Mouse (Mus musculus) intestine, embryonic 16.5 days (tissue): ENCODE data around the gene Ccdc136. TPM values are rescaled to one million over a fixed set of nuclear protein-coding genes. Genes with fewer than 3 reads are reported as not detected.
A peak's percentile ranks its signal among the peaks of the same experiment; 100 is the strongest.

ENCODE experiments used
- ATAC-seq: fragments of 200-750 bp; cut with Nextera tagmentation; 2 replicates; pipeline ENCODE4 v1.8.0; 2017; ENCODE audit warnings: moderate TSS enrichment, moderate library complexity
- H3K27ac ChIP-seq: fragments of 300-500 bp; sonication (generic); 2 replicates; pipeline ENCODE4 v1.5.1; 2014; ENCODE audit warnings: mild to moderate bottlenecking, low read length
- H3K27me3 ChIP-seq: fragments of 300-500 bp; sonication (generic); replicated peaks from 2 replicates; pipeline ENCODE4 v1.6.1; 2014; ENCODE audit warnings: low read length, control low read depth, mixed read lengths; ENCODE audit not compliant: control insufficient read depth, insufficient read depth
- H3K36me3 ChIP-seq: fragments of 300-500 bp; sonication (generic); 2 replicates; pipeline ENCODE4 v1.6.1; 2014; ENCODE audit warnings: low read length, control low read depth; ENCODE audit not compliant: control insufficient read depth, insufficient read depth
- H3K4me1 ChIP-seq: fragments of 300-500 bp; sonication (generic); 2 replicates; pipeline ENCODE4 v1.6.1; 2014; ENCODE audit warnings: low read length, control low read depth, mixed read lengths; ENCODE audit not compliant: control insufficient read depth, insufficient read depth
- H3K4me2 ChIP-seq: fragments of 300-500 bp; sonication (generic); 2 replicates; pipeline ENCODE4 v1.6.1; 2014; ENCODE audit warnings: low read depth, low read length, control low read depth
- H3K4me3 ChIP-seq: fragments of 300-500 bp; sonication (generic); 2 replicates; pipeline ENCODE4 v1.5.1; 2014; ENCODE audit warnings: mild to moderate bottlenecking, low read length
- H3K9ac ChIP-seq: fragments of 300-500 bp; sonication (generic); 2 replicates; pipeline ENCODE4 v1.6.1; 2014; ENCODE audit warnings: low read depth, low read length
- H3K9me3 ChIP-seq: fragments of 300-500 bp; sonication (generic); 2 replicates; pipeline ENCODE4 v1.6.1; 2016; ENCODE audit warnings: low read length, control low read depth; ENCODE audit not compliant: control insufficient read depth
- WGBS: fragments of 180-500 bp; shearing (Covaris S2); extraction: QIAGEN DNeasy Blood & Tissue Kit; methylation state at CpG from one replicate; pipeline ENCODE4 v1.1.7; 2014; 5-methylcytosine and 5-hydroxymethylcytosine counted together
- polyA plus RNA-seq: library from polyadenylated mRNA; unstranded; fragments of >200 nt; fragmentation: Nextera tagmentation; extraction: Ambion mirVana; gene quantifications from 2 replicates; pipeline ENCODE4 v1.2.1, GENCODE M21; 2015

Ccdc136 gene
- polyA plus RNA-seq, 1 experiment from 2014 or later, result 5.5 TPM

DNA sequence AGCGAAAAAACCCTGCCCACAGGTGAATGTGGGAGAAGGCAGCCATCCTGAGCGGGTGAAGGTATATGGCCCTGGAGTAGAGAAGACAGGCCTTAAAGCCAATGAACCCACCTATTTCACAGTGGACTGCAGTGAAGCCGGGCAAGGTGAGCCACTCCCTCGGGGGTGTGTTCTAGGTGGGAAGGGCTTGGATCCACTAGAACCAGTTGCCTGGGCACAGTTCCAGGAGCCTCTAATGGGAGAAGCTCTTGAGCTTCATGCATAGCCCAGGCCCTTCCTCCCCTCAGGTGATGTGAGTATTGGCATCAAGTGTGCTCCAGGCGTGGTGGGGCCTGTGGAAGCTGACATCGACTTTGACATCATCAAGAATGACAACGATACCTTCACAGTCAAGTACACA is 49.2 kb downstream of the Ccdc136 start:
- no peak overlapping the region for H3K27ac ChIP-seq
- no peak overlapping the region for H3K4me2 ChIP-seq
- no peaks in the 10 kb centered on the region for H3K9me3 ChIP-seq
- peaks cover 18% of the 10 kb centered on the region; the same call in 1 of the 2 replicates for H3K36me3 ChIP-seq
- ATAC-seq, result no peak
- no peak overlapping the region for H3K9ac ChIP-seq
- no peaks in the 10 kb centered on the region for H3K27me3 ChIP-seq
- no peaks in the 10 kb centered on the region for H3K4me1 ChIP-seq
- 92% methylated on average over 7 of the region's 7 CpGs for WGBS
- H3K4me3 ChIP-seq, result no peak overlapping the region

DNA sequence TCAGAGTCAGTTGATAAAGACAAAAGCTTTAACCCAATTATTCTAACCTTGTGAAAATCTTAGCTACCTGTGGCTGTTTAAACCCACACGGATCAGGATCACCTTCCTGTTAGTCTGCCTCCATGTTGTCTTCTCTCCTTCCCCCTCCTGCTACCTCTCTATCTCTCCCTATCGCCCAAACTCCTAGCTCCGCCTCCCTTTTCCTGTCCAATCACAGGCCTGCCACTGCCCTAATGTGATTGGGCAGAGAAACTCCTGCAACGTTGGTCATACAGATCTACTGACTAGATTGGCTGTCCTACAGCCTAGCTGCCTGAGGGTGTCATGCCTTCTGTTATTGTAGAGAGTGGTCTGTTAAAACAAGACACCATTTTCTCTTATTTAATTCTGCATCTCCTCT is 53.7 kb downstream of the Ccdc136 start:
- no peak for ATAC-seq
- H3K4me2 ChIP-seq, result no peak overlapping the region
- peaks cover 12% of the 10 kb centered on the region; the same call in 1 of the 2 replicates for H3K36me3 ChIP-seq
- H3K27me3 ChIP-seq, result no peaks in the 10 kb centered on the region; the same call in 1 of the 2 replicates
- H3K27ac ChIP-seq, result no peak overlapping the region
- no peaks in the 10 kb centered on the region for H3K4me1 ChIP-seq
- no peak overlapping the region for H3K9ac ChIP-seq
- 33% methylated on average over 4 of the region's 4 CpGs for WGBS
- H3K9me3 ChIP-seq, result no peaks in the 10 kb centered on the region
- no peak overlapping the region for H3K4me3 ChIP-seq

DNA sequence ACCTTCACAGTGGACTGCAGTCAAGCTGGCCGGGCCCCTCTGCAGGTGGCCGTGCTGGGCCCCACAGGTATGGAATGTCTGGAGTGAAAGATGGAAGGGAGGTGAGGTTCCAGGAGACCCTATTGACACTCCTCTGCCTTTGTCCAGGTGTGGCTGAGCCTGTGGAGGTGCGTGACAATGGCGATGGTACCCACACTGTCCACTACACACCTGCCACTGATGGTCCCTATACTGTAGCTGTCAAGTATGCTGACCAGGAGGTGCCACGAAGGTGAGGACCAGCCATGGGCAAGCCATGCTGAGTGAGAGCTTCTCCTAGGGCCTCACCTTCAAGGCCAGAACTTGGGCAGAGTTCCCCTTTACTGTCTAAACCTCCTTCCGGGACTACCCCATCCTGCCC is 54.6 kb downstream of the Ccdc136 start:
- Histone ChIP-seq H3K9me3 (no peaks in the 10 kb centered on the region), H3K27me3 (no peaks in the 10 kb centered on the region; the same call in 1 of the 2 replicates), H3K4me2 (no peak overlapping the region), H3K4me3 (no peak overlapping the region), H3K27ac (no peak overlapping the region), H3K36me3 (peaks cover 9% of the 10 kb centered on the region; the same call in 1 of the 2 replicates), H3K9ac (no peak overlapping the region), H3K4me1 (no peaks in the 10 kb centered on the region)
- WGBS, result 93% methylated on average over 6 of the region's 6 CpGs
- ATAC-seq, result no peak

DNA sequence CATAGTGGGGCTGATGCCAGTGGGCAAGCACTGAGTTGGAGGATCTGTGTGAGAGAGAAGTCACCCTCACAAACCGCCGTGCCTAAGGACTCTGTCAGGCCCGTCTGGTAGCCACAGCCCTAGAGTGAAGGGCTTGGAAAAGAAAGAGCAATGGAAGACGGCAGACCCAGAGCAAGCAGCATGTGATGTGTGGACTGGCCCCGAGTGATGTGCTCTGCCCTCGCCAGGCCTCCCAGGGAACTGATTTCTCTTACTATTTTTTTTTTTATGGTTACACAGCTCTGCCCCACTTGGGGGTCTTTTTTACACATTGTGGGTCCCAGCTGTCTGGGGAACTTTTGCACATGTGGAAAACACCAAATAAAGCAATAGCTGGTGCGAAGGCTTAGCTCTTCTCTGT is 65.4 kb downstream of the Ccdc136 start:
- no peak overlapping the region for H3K27ac ChIP-seq
- no peak for ATAC-seq
- H3K4me1 ChIP-seq, result no peaks in the 10 kb centered on the region
- H3K9ac ChIP-seq, result no peak overlapping the region
- no peaks in the 10 kb centered on the region for H3K36me3 ChIP-seq
- no peak overlapping the region for H3K4me3 ChIP-seq
- H3K4me2 ChIP-seq, result no peak overlapping the region
- no peaks in the 10 kb centered on the region for H3K27me3 ChIP-seq
- WGBS, result 57% methylated on average over 7 of the region's 7 CpGs
- no peaks in the 10 kb centered on the region for H3K9me3 ChIP-seq

DNA sequence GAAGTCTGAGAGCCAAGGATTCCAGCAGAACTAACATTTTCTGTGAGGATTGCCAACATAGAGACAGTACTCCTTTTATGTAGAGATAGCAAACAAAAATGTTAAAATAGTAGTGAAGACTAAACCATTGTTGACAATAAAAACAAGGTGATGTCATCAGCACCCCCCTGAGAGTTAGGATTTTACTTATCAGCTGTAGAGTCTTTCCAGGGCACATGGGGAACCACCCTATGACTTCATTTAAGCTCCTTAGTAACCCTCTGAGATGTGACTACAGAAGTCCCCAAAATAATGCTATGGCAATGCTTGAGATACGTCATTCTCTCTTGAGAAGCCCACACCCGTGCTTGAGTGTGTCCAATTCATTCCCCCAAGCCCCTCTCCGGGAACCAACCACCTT is 67.3 kb downstream of the Ccdc136 start:
- Histone ChIP-seq H3K4me2 (no peak overlapping the region), H3K27me3 (no peaks in the 10 kb centered on the region), H3K4me3 (no peak overlapping the region), H3K4me1 (peaks cover 1% of the 10 kb centered on the region; the same call in 1 of the 2 replicates), H3K36me3 (no peaks in the 10 kb centered on the region), H3K9ac (no peak overlapping the region), H3K9me3 (no peaks in the 10 kb centered on the region), H3K27ac (no peak overlapping the region)
- ATAC-seq, result no peak
- WGBS, result 77% methylated on average over 3 of the region's 3 CpGs

DNA sequence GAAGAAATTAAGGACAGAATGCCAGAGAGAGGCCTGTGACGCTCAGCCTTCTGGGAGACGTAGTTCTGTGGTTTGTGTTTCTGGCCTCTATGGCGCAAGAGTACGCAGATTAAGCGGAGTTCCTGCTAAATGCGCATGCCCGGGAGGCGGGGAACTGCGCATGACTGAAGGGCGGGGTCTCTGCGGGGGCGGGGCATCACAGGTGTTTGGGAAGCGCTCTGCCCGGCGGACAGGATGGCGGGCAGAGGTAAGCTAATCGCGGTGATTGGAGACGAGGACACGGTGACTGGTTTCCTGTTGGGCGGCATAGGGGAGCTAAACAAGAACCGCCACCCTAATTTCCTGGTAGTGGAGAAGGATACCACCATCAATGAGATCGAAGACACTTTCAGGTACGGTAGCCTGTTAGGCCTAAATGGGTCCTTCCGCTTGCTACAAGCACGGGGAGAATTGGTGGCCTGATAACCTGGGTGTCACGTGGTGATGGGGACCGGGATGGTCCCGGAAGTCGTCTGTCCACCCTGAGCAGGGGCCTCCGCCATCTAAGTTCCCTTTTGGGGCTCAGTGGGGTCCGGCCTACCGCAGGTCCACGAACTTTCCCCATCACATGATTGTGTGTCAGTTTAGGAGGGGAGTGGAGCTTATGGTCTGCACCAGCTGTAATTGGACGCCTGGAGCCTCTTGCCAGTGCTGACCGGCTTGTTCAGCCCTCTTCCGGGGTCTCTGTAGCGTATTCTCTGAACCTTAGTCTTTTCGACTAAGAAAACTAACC is 71.7 kb downstream of the Ccdc136 start, which contains the start of gene Atp6v1f:
TSS of gene Atp6v1f (plus strand) at position 136 of the 772 bp plus-strand sequence.
- under 1% methylated on average over 39 of the region's 39 CpGs for WGBS
- ATAC-seq, result peak; percentile 94
- Histone ChIP-seq H3K27ac (peak within 1 kb of the TSS; percentile 79), H3K9me3 (no peaks in the 10 kb centered on the region), H3K4me1 (peaks cover 7% of the 10 kb centered on the region; the same call in 1 of the 2 replicates), H3K27me3 (no peaks in the 10 kb centered on the region), H3K36me3 (peaks cover 11% of the 10 kb centered on the region), H3K4me3 (peak within 1 kb of the TSS; percentile 75), H3K4me2 (peak within 1 kb of the TSS; percentile 67), H3K9ac (peak within 1 kb of the TSS; percentile 82)

DNA sequence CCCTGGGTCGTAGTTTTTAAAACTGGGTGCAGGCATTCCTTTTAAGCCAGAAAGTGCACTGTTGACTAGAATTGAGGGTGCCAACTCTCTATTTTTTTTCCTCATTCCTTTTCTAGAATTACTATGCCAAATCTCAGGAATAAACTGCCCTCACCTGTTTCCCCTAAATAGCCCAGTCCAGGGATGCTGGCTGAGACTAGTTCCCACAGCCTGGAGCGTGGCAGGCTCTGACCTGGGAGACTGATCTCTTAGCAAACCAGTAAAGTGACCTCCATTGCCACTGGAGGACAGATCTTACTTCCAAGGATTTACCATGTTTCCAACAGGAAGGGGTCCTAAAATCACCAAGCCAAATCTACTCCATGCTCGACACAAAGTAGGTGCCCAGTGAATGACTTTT is 72.7 kb downstream of the Ccdc136 start:
- H3K4me1 ChIP-seq, result peaks cover 7% of the 10 kb centered on the region; the same call in 1 of the 2 replicates
- 78% methylated on average over 3 of the region's 3 CpGs for WGBS
- H3K9me3 ChIP-seq, result no peaks in the 10 kb centered on the region
- H3K4me2 ChIP-seq, result peak overlapping the region; percentile 67
- no peak for ATAC-seq
- H3K36me3 ChIP-seq, result peaks cover 13% of the 10 kb centered on the region
- peak overlapping the region; percentile 82 for H3K9ac ChIP-seq
- no peaks in the 10 kb centered on the region for H3K27me3 ChIP-seq
- peak overlapping the region; percentile 75 for H3K4me3 ChIP-seq
- H3K27ac ChIP-seq, result no peak overlapping the region

DNA sequence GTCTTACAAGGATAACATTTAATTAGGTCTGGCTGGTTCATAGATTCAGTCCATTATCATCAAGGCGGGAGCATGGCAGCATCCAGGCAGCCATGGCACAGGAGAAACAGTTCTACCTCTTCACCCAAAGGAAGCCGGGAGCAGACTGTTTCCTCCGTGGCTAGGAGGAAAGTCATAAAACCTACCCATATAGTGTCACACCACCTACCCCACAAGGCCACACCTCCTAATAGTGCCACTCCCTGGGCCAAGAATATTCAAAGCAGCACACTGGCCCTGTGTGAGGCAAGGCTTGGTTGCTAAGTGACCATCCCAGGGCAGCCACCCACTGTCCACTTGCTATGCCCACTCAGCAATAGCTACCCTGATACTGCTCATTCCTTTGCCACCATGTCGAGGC is 75.0 kb downstream of the Ccdc136 start, which contains the start of gene Atp6v1fnb:
TSS of gene Atp6v1fnb (plus strand) at position 301 of the 400 bp plus-strand sequence.
- 87% methylated on average over 4 of the region's 4 CpGs for WGBS
- Histone ChIP-seq H3K27me3 (no peaks in the 10 kb centered on the region), H3K4me2 (no peak within 1 kb of the TSS), H3K27ac (no peak within 1 kb of the TSS), H3K4me1 (peaks cover 11% of the 10 kb centered on the region), H3K4me3 (no peak within 1 kb of the TSS), H3K9ac (no peak within 1 kb of the TSS), H3K36me3 (peaks cover 13% of the 10 kb centered on the region), H3K9me3 (no peaks in the 10 kb centered on the region)
- no peak for ATAC-seq

DNA sequence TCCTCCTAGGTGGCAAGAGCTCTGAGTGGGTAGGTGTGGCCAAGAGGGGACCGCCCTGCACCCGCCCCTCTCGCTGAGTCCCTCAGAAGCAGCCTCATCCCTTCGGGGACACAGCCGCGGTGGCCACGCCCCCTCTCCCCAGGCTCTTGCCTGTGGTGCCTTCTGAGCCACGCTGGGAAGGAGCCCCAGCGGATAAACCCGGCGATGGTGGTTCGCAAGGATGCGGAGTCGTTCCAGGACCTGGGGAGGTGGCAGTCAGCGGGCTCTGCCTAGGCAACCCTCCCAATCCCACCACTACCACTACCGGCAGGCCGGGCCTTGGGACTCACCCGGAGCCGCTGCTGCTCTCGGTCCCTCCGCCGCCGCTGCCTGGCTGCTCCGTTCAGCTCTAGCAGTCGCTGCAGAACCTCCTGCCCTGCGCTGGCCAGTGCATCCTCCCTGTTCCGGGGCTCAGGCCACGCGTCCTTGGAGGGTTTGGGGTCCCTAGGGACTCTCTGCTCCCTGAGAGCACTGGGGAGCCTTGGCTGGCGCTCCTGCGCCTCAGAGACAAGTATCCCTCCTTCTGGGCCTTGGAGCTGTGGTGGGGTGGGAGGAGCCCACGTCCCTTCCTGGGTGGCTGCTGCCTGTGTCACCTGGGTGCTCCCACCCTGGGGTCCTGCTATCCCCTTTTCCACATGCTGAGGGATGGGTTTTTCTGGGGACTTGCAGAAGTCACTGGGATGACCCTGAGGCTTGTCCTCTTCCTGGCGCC is 78.0 kb downstream of the Ccdc136 start:
- peak overlapping the region; percentile 89 for H3K4me2 ChIP-seq
- H3K4me3 ChIP-seq, result peak overlapping the region; percentile 58
- peaks cover 13% of the 10 kb centered on the region for H3K36me3 ChIP-seq
- H3K4me1 ChIP-seq, result peaks cover 4% of the 10 kb centered on the region; the same call in 1 of the 2 replicates
- no peak overlapping the region for H3K27ac ChIP-seq
- no peaks in the 10 kb centered on the region for H3K27me3 ChIP-seq
- 6% methylated on average over 33 of the region's 33 CpGs for WGBS
- peak; percentile 97 for ATAC-seq
- peak overlapping the region; percentile 65 for H3K9ac ChIP-seq
- no peaks in the 10 kb centered on the region for H3K9me3 ChIP-seq
